ENCODE assay signal across 35 mouse cellular contexts in the genomic region with DNA sequence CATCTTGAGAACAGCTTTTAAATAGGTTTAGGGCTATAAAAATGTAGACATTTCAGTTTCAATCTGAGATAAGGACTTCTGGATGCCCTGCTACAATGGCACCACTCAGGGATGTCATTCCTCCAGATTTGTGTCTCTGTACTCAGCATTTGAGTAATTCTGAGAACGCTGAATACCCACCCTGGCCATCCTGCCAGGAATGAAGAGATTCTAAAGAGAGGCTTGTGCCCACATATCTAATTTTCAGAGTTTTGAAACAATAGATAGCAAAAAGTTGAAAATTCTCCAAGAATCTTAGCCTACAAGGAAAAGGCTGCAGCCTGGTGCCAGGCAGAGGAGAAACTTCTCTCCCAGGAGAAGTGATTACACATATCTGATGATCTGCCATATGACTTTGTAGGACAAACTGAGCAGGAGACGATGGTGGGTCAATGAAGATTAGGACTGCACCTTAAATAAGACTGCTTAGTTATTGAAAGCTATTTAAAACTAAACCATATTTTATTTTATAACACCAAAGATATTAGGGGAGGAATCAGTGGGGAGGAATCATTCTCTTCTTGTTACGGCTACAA.
"Had no signal": no experiment of that assay in that cellular context is flagged by ENCODE, and none has a peak within 500 bp of the region (broad histone marks: within the 10 kb centered on the region; RNA-seq: fewer than 3 reads in every experiment).

No protein-coding gene starts in this region.

- DNase-seq: heart, postnatal 10 days; heart, postnatal 14 days; heart, postnatal 36 days; heart, postnatal 4 days; kidney, adult 11 months; kidney, adult 18-20 months; kidney, adult 2 months; kidney, adult 8-10 months; kidney, adult 9 months; kidney, postnatal 10 days; kidney, postnatal 14 days; kidney, postnatal 25 days; kidney, postnatal 36 days; kidney, postnatal 4 days; layer of hippocampus, adult 9-11 months; layer of hippocampus, postnatal 36 days had no signal

- H3K36me3 ChIP-seq: heart, embryonic 10.5 days; heart, embryonic 12.5 days; heart, embryonic 13.5 days; heart, embryonic 15.5 days; hindbrain, embryonic 10.5 days; hindbrain, embryonic 12.5 days; hindbrain, embryonic 13.5 days; hindbrain, embryonic 15.5 days; intestine, embryonic 15.5 days; kidney, embryonic 15.5 days had no signal

- H3K4me3 ChIP-seq: heart, embryonic 10.5 days; heart, embryonic 12.5 days; heart, embryonic 13.5 days; heart, embryonic 15.5 days; hindbrain, embryonic 10.5 days; hindbrain, embryonic 12.5 days; hindbrain, embryonic 13.5 days; hindbrain, embryonic 15.5 days; intestine, embryonic 15.5 days; kidney, embryonic 15.5 days; layer of hippocampus, adult 2 months had no signal

- H3K9me3 ChIP-seq: heart, embryonic 10.5 days; heart, embryonic 12.5 days; heart, embryonic 13.5 days; heart, embryonic 15.5 days; hindbrain, embryonic 10.5 days; hindbrain, embryonic 12.5 days; hindbrain, embryonic 13.5 days; hindbrain, embryonic 15.5 days; intestine, embryonic 15.5 days; kidney, embryonic 15.5 days had no signal

- ATAC-seq: hindbrain, embryonic 16.5 days; hindbrain, postnatal 0 days; inflammation-experienced regulatory T-cells, adult 6 months; intestine, embryonic 15.5 days; intestine, embryonic 16.5 days; intestine, postnatal 0 days had no signal

- H3K27me3 ChIP-seq: heart, embryonic 12.5 days; heart, embryonic 13.5 days; heart, embryonic 15.5 days; hindbrain, embryonic 12.5 days; hindbrain, embryonic 13.5 days; hindbrain, embryonic 15.5 days; intestine, embryonic 15.5 days; kidney, embryonic 15.5 days had no signal

- H3K27ac ChIP-seq: heart, embryonic 10.5 days; heart, embryonic 13.5 days; heart, embryonic 15.5 days; hindbrain, embryonic 10.5 days; hindbrain, embryonic 12.5 days; hindbrain, embryonic 13.5 days; hindbrain, embryonic 14.5 days; hindbrain, embryonic 15.5 days; hindbrain, postnatal 0 days; intestine, embryonic 15.5 days; kidney, embryonic 15.5 days; kidney, postnatal 0 days; layer of hippocampus, adult 2 months had no signal

- H3K4me1 ChIP-seq: heart, embryonic 10.5 days; heart, embryonic 12.5 days; heart, embryonic 13.5 days; heart, embryonic 15.5 days; hindbrain, embryonic 10.5 days; hindbrain, embryonic 12.5 days; hindbrain, embryonic 13.5 days; hindbrain, embryonic 15.5 days; intestine, embryonic 15.5 days; kidney, embryonic 15.5 days had no signal

- H3K9ac ChIP-seq: heart, embryonic 12.5 days; heart, embryonic 13.5 days; heart, embryonic 15.5 days; hindbrain, embryonic 12.5 days; hindbrain, embryonic 13.5 days; hindbrain, embryonic 14.5 days; hindbrain, embryonic 15.5 days; intestine, embryonic 15.5 days; kidney, embryonic 15.5 days had no signal

- H3K4me2 ChIP-seq: heart, embryonic 11.5 days; heart, embryonic 12.5 days; heart, embryonic 13.5 days; heart, embryonic 15.5 days; hindbrain, embryonic 12.5 days; hindbrain, embryonic 13.5 days; hindbrain, embryonic 14.5 days; hindbrain, embryonic 15.5 days; intestine, embryonic 15.5 days; kidney, embryonic 15.5 days had no signal
